In the genomic region with DNA sequence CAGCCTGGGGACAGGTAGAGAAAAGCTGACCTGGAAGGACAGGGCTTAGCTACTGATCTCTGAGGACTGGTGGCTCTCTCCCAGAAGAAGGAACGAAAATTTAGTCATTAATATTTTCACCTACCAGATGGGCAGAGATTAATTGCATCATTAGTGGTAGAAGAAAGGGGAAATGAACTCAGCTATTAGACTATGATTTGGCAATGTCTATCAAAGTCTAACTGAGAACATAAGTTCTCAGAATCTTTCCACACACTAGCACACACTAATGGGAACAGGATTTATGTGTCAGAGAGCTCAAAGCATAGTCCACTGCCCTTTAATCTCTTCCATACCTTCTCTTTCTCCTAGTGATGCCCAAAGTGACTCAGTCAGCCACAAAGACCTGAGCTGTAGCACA, we compare ENCODE assay signal across 16 mouse cellular contexts. TPM values are rescaled to one million over a fixed set of nuclear protein-coding genes. Genes with fewer than 3 reads are reported as not detected.
DNase-seq lines count a peak whose midpoint lies in the region; ATAC-seq lines count a peak whose summit lies in the region.
"Had no signal": no experiment of that assay in that cellular context is flagged by ENCODE, and none has a peak within 500 bp of the region (broad histone marks: within the 10 kb centered on the region; RNA-seq: fewer than 3 reads in every experiment).

No protein-coding gene starts in this region.

- ATAC-seq in common myeloid progenitor, adult 5-6 weeks (replicated peaks; ENCODE audit: low read depth, poor library complexity, severe bottlenecking): peak; percentile 47
- ATAC-seq in megakaryocyte, adult 5-6 weeks (ENCODE audit: poor library complexity, severe bottlenecking): peak; percentile 86
- ATAC-seq in erythroblast, adult 5-6 weeks (replicated peaks; ENCODE audit: low FRiP score, poor library complexity, severe bottlenecking): no peak
- ATAC-seq: CD4-positive, CD25-positive, alpha-beta regulatory T cell, adult 4 months; forebrain, embryonic 15.5 days; hindbrain, postnatal 0 days; inflammation-experienced regulatory T-cells, adult 6 months; intestine, postnatal 0 days had no signal

- intact Hi-C loops in heart, postnatal 14 days (cut with DNase I): no loop called here

- DNase-seq in 416B (ENCODE audit: low read depth): peak; percentile 65
- no peak for DNase-seq in layer of hippocampus, adult 11-12 months (ENCODE audit: low spot score)
- no peak for DNase-seq in heart, postnatal 14 days
- DNase-seq: cerebellum, adult 18-20 months; cerebellum, adult 9-10 months; cerebellum, postnatal 14 days; gastrocnemius, postnatal 10 days; heart, postnatal 4 days had no signal

RNA-seq across cellular contexts. Expression of a gene that starts 6.0 kb away (rescaled TPM):
- 8.2 and 22.5 TPM in 2 replicates for total RNA-seq in common myeloid progenitor, adult 5-6 weeks (2017)
- 9.5 and 11.4 TPM in 2 replicates for total RNA-seq in megakaryocyte, adult 5-6 weeks (2015)
- total RNA-seq in megakaryocyte, adult 5-6 weeks (2017): 10.7 and 14.6 TPM in 2 replicates
- 4.0 and 7.5 TPM in 2 replicates for total RNA-seq in erythroblast, adult 5-6 weeks (2015; ENCODE audit: low replicate concordance)
- 2.5 and 5.7 TPM in 2 replicates for total RNA-seq in erythroblast, adult 5-6 weeks (2017; ENCODE audit: low replicate concordance)
- 10 to 100 TPM; 15.4 to 16.0 TPM for total RNA-seq in heart, postnatal 14 days (2021)
